Mouse (Mus musculus): ENCODE measurements at regions not wholly inside any gene's neighbourhood (a gene's known extent, or its start where the extent isn't known, plus 50 kb on each side); places are given as distances from the start of the nearest gene placed in this dataset.

DNA sequence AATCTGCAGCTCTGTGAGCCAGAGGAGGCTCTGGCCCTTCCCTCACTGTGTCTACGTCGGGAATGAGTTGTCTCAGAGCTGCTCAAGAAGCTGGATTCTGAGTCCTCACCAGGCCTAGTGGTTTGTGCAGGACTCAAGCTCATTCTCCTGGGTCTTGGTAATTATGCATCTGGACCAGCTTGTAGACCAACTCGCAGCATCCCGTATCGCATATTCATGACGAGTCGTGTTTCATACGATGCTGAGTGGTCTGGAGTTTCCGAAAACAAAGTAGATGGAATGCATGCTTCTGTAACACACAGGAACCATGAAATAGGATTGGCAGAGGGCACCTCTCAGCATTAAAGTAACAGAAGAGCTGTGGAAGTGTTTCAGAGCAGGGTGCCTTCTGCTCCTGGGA is 53.5 kb upstream of the Smyd2 start:
- TF ChIP-seq CTCF (IDR thresholded peaks at IDR 0.05) (no peak), POLR2A (IDR thresholded peaks at IDR 0.05; ENCODE audit: insufficient read depth, low read depth, low read length) (no peak), EP300 (IDR thresholded peaks at IDR 0.05; ENCODE audit: insufficient read depth, low read depth, low read length) (no peak)
